Mouse (Mus musculus): Measurements from ENCODE around the gene Mpi. TPM values are rescaled to one million over a fixed set of nuclear protein-coding genes. Genes with fewer than 3 reads are reported as not detected.

Gene Mpi
- total RNA-seq, 2 experiments from 2014 or later = 87.2 to 96.9 TPM

GRCm38 (mm10) chr9:57561711-57562099 is 9.1 kb upstream of the Mpi start:
- no peak for DNase-seq

GRCm38 (mm10) chr9:57560861-57561710 is 8.5 kb upstream of the Mpi start, which contains the start of gene Scamp2:
TSS of gene Scamp2 (plus strand) at chr9:57560943.
- peak; percentile 90 for DNase-seq

GRCm38 (mm10) chr9:57560263-57560662 is 7.7 kb upstream of the Mpi start:
- DNase-seq = no peak

GRCm38 (mm10) chr9:57559568-57559967 is 7.0 kb upstream of the Mpi start:
- DNase-seq = no peak

- DNase-seq = no peak
Observed at GRCm38 (mm10) chr9:57558625-57559024, 6.1 kb upstream of the Mpi start.

GRCm38 (mm10) chr9:57557215-57557614 is 4.7 kb upstream of the Mpi start:
- no peak for DNase-seq

- no peak for DNase-seq
Observed at GRCm38 (mm10) chr9:57554753-57555152, 2.2 kb upstream of the Mpi start.

GRCm38 (mm10) chr9:57553119-57553518 is 556 bp upstream of the Mpi start:
- DNase-seq = no peak

GRCm38 (mm10) chr9:57550126-57550862 is 2.3 kb downstream of the Mpi start:
- no peak for DNase-seq

GRCm38 (mm10) chr9:57549186-57549585 is 3.4 kb downstream of the Mpi start:
- DNase-seq = no peak

- no peak for DNase-seq
Observed at GRCm38 (mm10) chr9:57547869-57548268, 4.7 kb downstream of the Mpi start.

- DNase-seq = no peak
Observed at GRCm38 (mm10) chr9:57547287-57547686, 5.3 kb downstream of the Mpi start.

- DNase-seq = no peak
Observed at GRCm38 (mm10) chr9:57543951-57544350, 8.6 kb downstream of the Mpi start.

- peak; percentile 39 for DNase-seq
Observed at GRCm38 (mm10) chr9:57541312-57541711, 11.3 kb downstream of the Mpi start.

GRCm38 (mm10) chr9:57539550-57539949 is 13.0 kb downstream of the Mpi start:
- DNase-seq = no peak

- peak; percentile 38 for DNase-seq
Observed at GRCm38 (mm10) chr9:57537728-57538181, 14.8 kb downstream of the Mpi start.

- peak; percentile 90 for DNase-seq
Observed at GRCm38 (mm10) chr9:57537044-57537727, 15.4 kb downstream of the Mpi start, which contains the start of gene Fam219b. TSS of gene Fam219b (plus strand) at chr9:57537528.

- no peak for DNase-seq
Observed at GRCm38 (mm10) chr9:57536362-57536761, 16.2 kb downstream of the Mpi start.

- DNase-seq = no peak
Observed at GRCm38 (mm10) chr9:57531946-57532345, 20.6 kb downstream of the Mpi start.

GRCm38 (mm10) chr9:57526435-57526834 is 26.1 kb downstream of the Mpi start:
- DNase-seq = no peak

GRCm38 (mm10) chr9:57525516-57525915 is 27.0 kb downstream of the Mpi start:
- no peak for DNase-seq

GRCm38 (mm10) chr9:57524439-57524838 is 28.1 kb downstream of the Mpi start:
- no peak for DNase-seq

GRCm38 (mm10) chr9:57523754-57524153 is 28.8 kb downstream of the Mpi start:
- DNase-seq = no peak

All from gastrocnemius, postnatal 10 days (tissue).